Comparison of ENCODE assay signal across 8 mouse cellular contexts in the genomic region with DNA sequence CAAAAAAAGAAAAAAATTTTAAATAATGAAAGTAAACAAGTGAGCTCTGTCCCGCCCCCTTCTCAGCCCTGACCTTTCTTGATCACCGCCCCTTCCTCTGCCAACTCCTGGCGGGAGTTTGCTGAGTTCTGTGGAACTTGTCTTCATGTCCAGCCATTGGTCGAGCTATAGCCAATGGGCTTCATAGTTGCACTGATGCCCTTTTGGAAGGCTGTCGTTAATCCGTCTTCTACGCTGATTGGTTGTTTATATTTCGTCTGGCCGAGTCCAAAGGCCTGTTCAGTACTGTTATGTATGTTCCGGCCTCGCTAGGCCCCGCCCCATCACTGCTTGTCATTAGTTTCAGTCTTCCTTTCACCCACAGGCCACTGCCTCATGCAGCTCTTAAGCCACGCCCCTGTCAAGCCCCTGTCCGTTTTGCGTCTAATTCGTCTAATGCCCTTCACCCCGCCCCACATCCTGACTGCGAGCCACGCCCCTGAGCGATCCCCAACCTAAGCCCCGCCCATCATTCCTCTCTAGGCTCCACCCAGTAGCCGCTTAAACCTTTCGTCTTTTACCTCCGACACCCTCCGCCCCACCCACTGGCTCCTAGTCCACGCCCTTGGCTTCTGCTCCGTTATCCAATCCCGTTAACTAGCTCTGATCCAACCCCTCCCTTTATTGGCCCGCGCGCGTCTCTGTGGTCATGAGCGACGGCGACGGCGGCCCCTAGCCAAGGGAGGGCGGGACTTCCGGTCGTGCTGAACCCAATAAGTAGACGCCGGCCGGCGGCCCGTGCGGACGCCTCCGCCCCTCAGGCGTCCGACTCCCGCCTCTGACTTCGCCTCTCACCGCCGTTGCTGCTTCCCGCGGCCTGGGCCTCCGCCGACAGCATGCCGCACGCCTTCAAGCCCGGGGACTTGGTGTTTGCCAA. TPM values are rescaled to one million over a fixed set of nuclear protein-coding genes. Genes with fewer than 3 reads are reported as not detected.
DNase-seq lines count a peak whose midpoint lies in the region; ATAC-seq and TF ChIP-seq lines count a peak whose summit lies in the region.

A gene (plus strand): TSS at position 755 of the 916 bp plus-strand sequence.

- peak; percentile 92 for ATAC-seq in forebrain, embryonic 11.5 days (replicated peaks; ENCODE audit: low FRiP score)
- ATAC-seq in heart, embryonic 16.5 days (replicated peaks; ENCODE audit: extremely low read depth, insufficient read depth, low FRiP score) = peak; percentile 92
- ATAC-seq in liver, embryonic 15.5 days (ENCODE audit: insufficient read depth) = peak; percentile 90
- peak; percentile 93 for ATAC-seq in neural tube, embryonic 12.5 days (ENCODE audit: low FRiP score, low read depth)

- in situ Hi-C loops in CH12.LX (cut with MboI; ENCODE audit: low pct_ligation_motif_present, low pct_unique_long_range_greater_than_20kb, low sequenced_read_pairs) = loop anchor here (5.0 kb wide), 1 partner anchor 37 kb away; a partner anchor contains a TSS

- peak within 1 kb of the TSS; percentile 49 for H3K4me2 ChIP-seq in CH12.LX (ENCODE audit: insufficient read depth, low read depth, poor library complexity, severe bottlenecking)
- peak within 1 kb of the TSS; percentile 98 for H3K4me2 ChIP-seq in forebrain, embryonic 11.5 days (ENCODE audit: low read depth, low read length, severe bottlenecking)
- H3K4me2 ChIP-seq in heart, embryonic 16.5 days (ENCODE audit: low read depth, low read length) = peak within 1 kb of the TSS; percentile 85
- peak within 1 kb of the TSS; percentile 99 for H3K4me2 ChIP-seq in liver, embryonic 15.5 days
- H3K4me2 ChIP-seq in neural tube, embryonic 12.5 days (replicated peaks) = peak within 1 kb of the TSS; percentile 96

- no peak for TF ChIP-seq RAD21 in CH12.LX (IDR thresholded peaks at IDR 0.05; ENCODE audit: low read depth, low read length)

- no peaks in the 10 kb centered on the region for H3K9me3 ChIP-seq in CH12.LX (replicated peaks; ENCODE audit: low read length)
- no peaks in the 10 kb centered on the region for H3K9me3 ChIP-seq in forebrain, embryonic 11.5 days (ENCODE audit: control insufficient read depth, low read length)
- no peaks in the 10 kb centered on the region for H3K9me3 ChIP-seq in heart, embryonic 16.5 days (replicated peaks; ENCODE audit: control insufficient read depth, low read length)
- no peaks in the 10 kb centered on the region for H3K9me3 ChIP-seq in liver, embryonic 15.5 days (replicated peaks)
- no peaks in the 10 kb centered on the region for H3K9me3 ChIP-seq in neural tube, embryonic 12.5 days

- DNase-seq in CH12.LX (ENCODE audit: extremely low read depth) = peak; percentile 100
- DNase-seq in c-Kit-positive CD71-positive TER-119-negative erythroid progenitor cells, embryonic 14.5 days (ENCODE audit: low read depth) = peak; percentile 100
- peak; percentile 99 for DNase-seq in forebrain, embryonic 11.5 days (ENCODE audit: low spot score)
- peak; percentile 100 for DNase-seq in kidney, postnatal 36 days
- peak; percentile 100 for DNase-seq in telencephalon, adult 2 months (ENCODE audit: low read depth, low spot score)

- no peak for TF ChIP-seq CTCF in CH12.LX (conservative IDR thresholded peaks at IDR 0.05 in 1 of 2, IDR thresholded peaks at IDR 0.05 in 1 of 2; ENCODE audit: low read depth in 2 of 2, low read length in 2 of 2)

- peak; percentile 97 for TF ChIP-seq POLR2A in CH12.LX (IDR thresholded peaks at IDR 0.05; ENCODE audit: low read depth, low read length)

- peak within 1 kb of the TSS; percentile 89 for H3K9ac ChIP-seq in CH12.LX (ENCODE audit: insufficient read depth, low read depth)
- peak within 1 kb of the TSS; percentile 82 for H3K9ac ChIP-seq in forebrain, embryonic 11.5 days (ENCODE audit: low read length)
- H3K9ac ChIP-seq in heart, embryonic 16.5 days (ENCODE audit: low read length) = peak within 1 kb of the TSS; percentile 95
- H3K9ac ChIP-seq in liver, embryonic 15.5 days = peak within 1 kb of the TSS; percentile 91
- peak within 1 kb of the TSS; percentile 88 for H3K9ac ChIP-seq in neural tube, embryonic 12.5 days

- no peaks in the 10 kb centered on the region for H3K27me3 ChIP-seq in CH12.LX (replicated peaks)
- no peaks in the 10 kb centered on the region for H3K27me3 ChIP-seq in forebrain, embryonic 11.5 days (ENCODE audit: control insufficient read depth, insufficient read depth, low read length)
- no peaks in the 10 kb centered on the region for H3K27me3 ChIP-seq in heart, embryonic 16.5 days (ENCODE audit: control insufficient read depth, insufficient read depth, low read length)
- H3K27me3 ChIP-seq in liver, embryonic 15.5 days = no peaks in the 10 kb centered on the region
- H3K27me3 ChIP-seq in neural tube, embryonic 12.5 days (replicated peaks) = no peaks in the 10 kb centered on the region

- H3K27ac ChIP-seq in CH12.LX (ENCODE audit: insufficient read depth, low read depth) = no peak within 1 kb of the TSS
- no peak within 1 kb of the TSS for H3K27ac ChIP-seq in forebrain, embryonic 11.5 days (ENCODE audit: low read depth, low read length)
- H3K27ac ChIP-seq in heart, embryonic 16.5 days (ENCODE audit: low read length) = peak within 1 kb of the TSS; percentile 79
- peak within 1 kb of the TSS; percentile 84 for H3K27ac ChIP-seq in liver, embryonic 15.5 days (replicated peaks)
- H3K27ac ChIP-seq in neural tube, embryonic 12.5 days = peak within 1 kb of the TSS; percentile 57; the same call in 1 of the 2 replicates

- H3K4me1 ChIP-seq in CH12.LX (ENCODE audit: control insufficient read depth in 1 of 2, insufficient read depth in 2 of 2) = peaks cover 0 to 45% of the 10 kb centered on the region in 2 experiments; a peak in 3 of 4 replicates
- peaks cover 27% of the 10 kb centered on the region for H3K4me1 ChIP-seq in forebrain, embryonic 11.5 days (replicated peaks; ENCODE audit: control insufficient read depth, insufficient read depth, low read length)
- H3K4me1 ChIP-seq in heart, embryonic 16.5 days (ENCODE audit: control insufficient read depth, insufficient read depth, low read length) = peaks cover 25% of the 10 kb centered on the region
- peaks cover 55% of the 10 kb centered on the region for H3K4me1 ChIP-seq in liver, embryonic 15.5 days (replicated peaks)
- H3K4me1 ChIP-seq in neural tube, embryonic 12.5 days = peaks cover 38% of the 10 kb centered on the region

- H3K36me3 ChIP-seq in CH12.LX (replicated peaks in 1 of 2; ENCODE audit: control insufficient read depth in 1 of 2, insufficient read depth in 1 of 2, low read length in 1 of 2) = peaks cover 6 to 20% of the 10 kb centered on the region in 2 experiments
- no peaks in the 10 kb centered on the region for H3K36me3 ChIP-seq in forebrain, embryonic 11.5 days (ENCODE audit: control insufficient read depth, insufficient read depth, low read length)
- H3K36me3 ChIP-seq in heart, embryonic 16.5 days (ENCODE audit: control insufficient read depth, insufficient read depth) = peaks cover 7% of the 10 kb centered on the region; the same call in 1 of the 2 replicates
- peaks cover 20% of the 10 kb centered on the region for H3K36me3 ChIP-seq in liver, embryonic 15.5 days (replicated peaks)
- H3K36me3 ChIP-seq in neural tube, embryonic 12.5 days = peaks cover 12% of the 10 kb centered on the region

- dilution Hi-C loops in CH12.LX (cut with MboI; ENCODE audit: extremely low pct_ligation_motif_present, extremely low pct_unique_long_range_greater_than_20kb, low sequenced_read_pairs) = no loop called here

- peaks cover 20% of the 10 kb centered on the region for H3K79me2 ChIP-seq in CH12.LX (replicated peaks; ENCODE audit: control insufficient read depth, extremely low read depth, insufficient read depth, poor library complexity, severe bottlenecking)

- no peak for TF ChIP-seq EP300 in CH12.LX (IDR thresholded peaks at IDR 0.05; ENCODE audit: low read length)

- peak within 1 kb of the TSS; percentile 71 to 94 (median 90) for H3K4me3 ChIP-seq in CH12.LX (replicated peaks in 1 of 3; ENCODE audit: low read depth in 2 of 3, low read length in 2 of 3, poor library complexity in 1 of 3)
- peak within 1 kb of the TSS; percentile 85 for H3K4me3 ChIP-seq in forebrain, embryonic 11.5 days (ENCODE audit: low read depth, low read length)
- H3K4me3 ChIP-seq in heart, embryonic 16.5 days (ENCODE audit: low read length) = peak within 1 kb of the TSS; percentile 97
- peak within 1 kb of the TSS; percentile 81 for H3K4me3 ChIP-seq in liver, embryonic 15.5 days (replicated peaks)
- peak within 1 kb of the TSS; percentile 90 for H3K4me3 ChIP-seq in neural tube, embryonic 12.5 days

- under 1% methylated on average over 61 of the region's 61 CpGs for WGBS in forebrain, embryonic 11.5 days
- under 1% methylated on average over 61 of the region's 61 CpGs for WGBS in heart, embryonic 16.5 days
- WGBS in liver, embryonic 15.5 days (ENCODE audit: insufficient replicate concordance) = under 1% methylated on average over 61 of the region's 61 CpGs
- under 1% methylated on average over 61 of the region's 61 CpGs for WGBS in neural tube, embryonic 12.5 days

TF ChIP-seq in CH12.LX, 34 proteins besides CTCF, POLR2A, EP300 and RAD21 (continues in another document):
- peak; percentile 86 for TF ChIP-seq BHLHE40 (IDR thresholded peaks at IDR 0.05; ENCODE audit: low read depth, low read length)
- TF ChIP-seq POLR2AphosphoS2 (IDR thresholded peaks at IDR 0.05; ENCODE audit: low read depth, low read length) = peak; percentile 81
- no peak for TF ChIP-seq ZKSCAN1 (IDR thresholded peaks at IDR 0.05; ENCODE audit: borderline replicate concordance, low read depth, low read length)
- no peak for TF ChIP-seq UBTF (IDR thresholded peaks at IDR 0.05; ENCODE audit: low read depth, low read length)
- TF ChIP-seq KAT2A (IDR thresholded peaks at IDR 0.05; ENCODE audit: insufficient replicate concordance, low read length) = peak; percentile 56; the same call in 1 of the 2 replicates
- no peak for TF ChIP-seq JUN (IDR thresholded peaks at IDR 0.05; ENCODE audit: insufficient read depth, low read depth, low read length)
- no peak for TF ChIP-seq RCOR1 (conservative IDR thresholded peaks at IDR 0.05; ENCODE audit: low read depth, low read length)
- TF ChIP-seq CHD1 (IDR thresholded peaks at IDR 0.05; ENCODE audit: low read depth, low read length) = no peak
- TF ChIP-seq MAX (IDR thresholded peaks at IDR 0.05; ENCODE audit: low read length) = 0 out of 2 replicates have a peak, but pooled peaks have one; percentile 26
- TF ChIP-seq ZNF384 (IDR thresholded peaks at IDR 0.05; ENCODE audit: low read depth, low read length) = no peak
- no peak for TF ChIP-seq MEF2A (IDR thresholded peaks at IDR 0.05; ENCODE audit: borderline replicate concordance, low read depth, low read length)

RNA-seq across cellular contexts. Expression of the gene that starts here (rescaled TPM):
- total RNA-seq in CH12.LX (2012; rRNA removed) = 68.9 and 79.9 TPM in 2 replicates
- 35.3 and 41.1 TPM in 2 replicates for total RNA-seq in CH12.LX (2014; rRNA removed)
- 93.6 and 126 TPM in 2 replicates for polyA plus RNA-seq in CH12.LX (2012; ENCODE audit: insufficient read length, low read depth)
- polyA plus RNA-seq in forebrain, embryonic 11.5 days (2014; fragmentation: Nextera tagmentation; extraction: Ambion mirVana) = 150 and 152 TPM in 2 replicates
- 82.7 and 88.3 TPM in 2 replicates for polyA plus RNA-seq in heart, embryonic 16.5 days (2015; fragmentation: Nextera tagmentation; extraction: Ambion mirVana)
- 42.7 and 43.0 TPM in 2 replicates for polyA plus RNA-seq in liver, embryonic 15.5 days (2015; fragmentation: Nextera tagmentation; extraction: Ambion mirVana)
- 166 and 173 TPM in 2 replicates for polyA plus RNA-seq in neural tube, embryonic 12.5 days (2016; fragmentation: Nextera tagmentation; extraction: Ambion mirVana)

Comparison
In these comparisons a context has a peak if more than half of its experiments do, and no peak if none do; other contexts are left out.
1. H3K27ac ChIP-seq: peak in heart, embryonic 16.5 days (single experiment), liver, embryonic 15.5 days (single experiment) and neural tube, embryonic 12.5 days (single experiment); none in CH12.LX (single experiment) and forebrain, embryonic 11.5 days (single experiment).
2. H3K4me2 ChIP-seq: peak in every context shown above with its lines; median percentile 99 in liver, embryonic 15.5 days; 98 in forebrain, embryonic 11.5 days; 96 in neural tube, embryonic 12.5 days; 85 in heart, embryonic 16.5 days; 49 in CH12.LX.
3. Peak in every context shown above with its lines, with median percentiles within 50 percentile points of each other: DNase-seq, H3K4me3 ChIP-seq, H3K9ac ChIP-seq and ATAC-seq.